Mouse (Mus musculus): Measurements from ENCODE around the gene Stard10. TPM values are rescaled to one million over a fixed set of nuclear protein-coding genes. Genes with fewer than 3 reads are reported as not detected.

The Stard10 gene
- total and polyA plus RNA-seq, 2 experiments from 2014 or later, result 11.0 to 17.3 TPM

- H3K9ac ChIP-seq, result peak within 1 kb of the TSS; percentile 56
- peak within 1 kb of the TSS; percentile 91 for H3K4me2 ChIP-seq (ENCODE audit: low read depth)
- H3K4me1 ChIP-seq (ENCODE audit: insufficient read depth), result peaks cover 3% of the 10 kb centered on the region; the same call in 1 of the 2 replicates
- ATAC-seq (peak; percentile 94), DNase-seq (peak; percentile 93)
- H3K4me3 ChIP-seq (ENCODE audit: low read depth, low read length), result peak within 1 kb of the TSS; percentile 68
- no peaks in the 10 kb centered on the region for H3K27me3 ChIP-seq (ENCODE audit: insufficient read depth, low read length)
- TF ChIP-seq CTCF (IDR thresholded peaks at IDR 0.05; ENCODE audit: low read depth), result peak; percentile 70
- peak within 1 kb of the TSS; percentile 72 for H3K27ac ChIP-seq (ENCODE audit: low read depth, low read length)
- H3K9me3 ChIP-seq (ENCODE audit: low read length), result no peaks in the 10 kb centered on the region
- no peaks in the 10 kb centered on the region for H3K36me3 ChIP-seq (ENCODE audit: insufficient read depth)
- 3% methylated on average over 39 of the region's 39 CpGs for WGBS
Measured at GRCm38 (mm10) chr7:101301881-101302456, 14.9 kb upstream of the Stard10 start, which contains the start of gene Atg16l2. Gene Atg16l2 (minus strand): TSS chr7:101302251.

- 22% methylated on average over 7 of the region's 7 CpGs for WGBS
Measured at GRCm38 (mm10) chr7:101302691-101303090, 14.2 kb upstream of the Stard10 start.

GRCm38 (mm10) chr7:101306841-101307240 lies 10.0 kb upstream of the Stard10 start:
- Histone ChIP-seq H3K27me3 (ENCODE audit: insufficient read depth, low read length) (no peaks in the 10 kb centered on the region), H3K27ac (ENCODE audit: low read depth, low read length) (no peak overlapping the region), H3K4me3 (ENCODE audit: low read depth, low read length) (no peak overlapping the region), H3K4me1 (ENCODE audit: insufficient read depth) (no peaks in the 10 kb centered on the region), H3K9me3 (ENCODE audit: low read length) (no peaks in the 10 kb centered on the region), H3K36me3 (ENCODE audit: insufficient read depth) (no peaks in the 10 kb centered on the region), H3K9ac (no peak overlapping the region), H3K4me2 (ENCODE audit: low read depth) (no peak overlapping the region)
- 51% methylated on average over 2 of the region's 2 CpGs for WGBS
- ATAC-seq, result no peak
- DNase-seq, result no peak
- no peak for TF ChIP-seq CTCF (IDR thresholded peaks at IDR 0.05; ENCODE audit: low read depth)

More at GRCm38 (mm10) chr7:101302691-101303090, 14.2 kb upstream of the Stard10 start:
- no peaks in the 10 kb centered on the region for H3K4me1 ChIP-seq (ENCODE audit: insufficient read depth)
- H3K27ac ChIP-seq (ENCODE audit: low read depth, low read length), result 0 out of 2 replicates have a peak overlapping the region, but pooled peaks have one; percentile 72
- TF ChIP-seq CTCF (IDR thresholded peaks at IDR 0.05; ENCODE audit: low read depth), result no peak
- H3K27me3 ChIP-seq (ENCODE audit: insufficient read depth, low read length), result no peaks in the 10 kb centered on the region
- H3K4me3 ChIP-seq (ENCODE audit: low read depth, low read length), result peak overlapping the region; percentile 68
- H3K9ac ChIP-seq, result no peak overlapping the region
- ATAC-seq (no peak), DNase-seq (no peak)
- H3K9me3 ChIP-seq (ENCODE audit: low read length), result no peaks in the 10 kb centered on the region
- no peaks in the 10 kb centered on the region for H3K36me3 ChIP-seq (ENCODE audit: insufficient read depth)
- peak overlapping the region; percentile 91 for H3K4me2 ChIP-seq (ENCODE audit: low read depth)

GRCm38 (mm10) chr7:101309985-101310326 lies 6.9 kb upstream of the Stard10 start:
- 32% methylated on average over 5 of the region's 5 CpGs for WGBS
- peak overlapping the region; percentile 48 for H3K4me3 ChIP-seq (ENCODE audit: low read depth, low read length)

GRCm38 (mm10) chr7:101310327-101311028 lies 6.4 kb upstream of the Stard10 start:
- peak; percentile 98 for TF ChIP-seq CTCF (IDR thresholded peaks at IDR 0.05; ENCODE audit: low read depth)

More at GRCm38 (mm10) chr7:101309985-101310326, 6.9 kb upstream of the Stard10 start:
- peak overlapping the region; percentile 55 for H3K4me2 ChIP-seq (ENCODE audit: low read depth)
- ATAC-seq (no peak), DNase-seq (no peak)
- TF ChIP-seq CTCF (IDR thresholded peaks at IDR 0.05; ENCODE audit: low read depth), result no peak
- H3K36me3 ChIP-seq (ENCODE audit: insufficient read depth), result no peaks in the 10 kb centered on the region
- H3K27ac ChIP-seq (ENCODE audit: low read depth, low read length), result peak overlapping the region; percentile 82
- no peaks in the 10 kb centered on the region for H3K9me3 ChIP-seq (ENCODE audit: low read length)
- no peaks in the 10 kb centered on the region for H3K27me3 ChIP-seq (ENCODE audit: insufficient read depth, low read length)
- H3K9ac ChIP-seq, result peak overlapping the region; percentile 58
- H3K4me1 ChIP-seq (ENCODE audit: insufficient read depth), result no peaks in the 10 kb centered on the region

GRCm38 (mm10) chr7:101311061-101311460 lies 5.8 kb upstream of the Stard10 start:
- no peaks in the 10 kb centered on the region for H3K27me3 ChIP-seq (ENCODE audit: insufficient read depth, low read length)
- no peaks in the 10 kb centered on the region for H3K36me3 ChIP-seq (ENCODE audit: insufficient read depth)
- peak overlapping the region; percentile 48; the same call in 1 of the 2 replicates for H3K4me3 ChIP-seq (ENCODE audit: low read depth, low read length)
- H3K9ac ChIP-seq, result no peak overlapping the region
- peak overlapping the region; percentile 82 for H3K27ac ChIP-seq (ENCODE audit: low read depth, low read length)
- H3K4me1 ChIP-seq (ENCODE audit: insufficient read depth), result no peaks in the 10 kb centered on the region
- no peaks in the 10 kb centered on the region for H3K9me3 ChIP-seq (ENCODE audit: low read length)
- no peak for DNase-seq
- TF ChIP-seq CTCF (IDR thresholded peaks at IDR 0.05; ENCODE audit: low read depth), result no peak
- peak overlapping the region; percentile 55 for H3K4me2 ChIP-seq (ENCODE audit: low read depth)
- 44% methylated on average over 2 of the region's 2 CpGs for WGBS
- ATAC-seq, result no peak

More at GRCm38 (mm10) chr7:101310327-101311028, 6.4 kb upstream of the Stard10 start:
- whole genome bisulfite sequencing, result under 1% methylated on average over 43 of the region's 43 CpGs
- Histone ChIP-seq H3K4me2 (ENCODE audit: low read depth) (peak overlapping the region; percentile 55), H3K27ac (ENCODE audit: low read depth, low read length) (peak overlapping the region; percentile 82), H3K9ac (peak overlapping the region; percentile 58), H3K9me3 (ENCODE audit: low read length) (no peaks in the 10 kb centered on the region), H3K36me3 (ENCODE audit: insufficient read depth) (no peaks in the 10 kb centered on the region), H3K4me3 (ENCODE audit: low read depth, low read length) (peak overlapping the region; percentile 48), H3K27me3 (ENCODE audit: insufficient read depth, low read length) (no peaks in the 10 kb centered on the region), H3K4me1 (ENCODE audit: insufficient read depth) (no peaks in the 10 kb centered on the region)
- DNase-seq, result peak; percentile 100
- ATAC-seq, result peak; percentile 98

GRCm38 (mm10) chr7:101313033-101313432 lies 3.9 kb upstream of the Stard10 start:
- no peak for ATAC-seq
- H3K9ac ChIP-seq, result no peak overlapping the region
- H3K9me3 ChIP-seq (ENCODE audit: low read length), result no peaks in the 10 kb centered on the region

More at GRCm38 (mm10) chr7:101313033-101313432, 3.9 kb upstream of the Stard10 start:
- Histone ChIP-seq H3K36me3 (ENCODE audit: insufficient read depth) (no peaks in the 10 kb centered on the region), H3K4me1 (ENCODE audit: insufficient read depth) (no peaks in the 10 kb centered on the region), H3K27ac (ENCODE audit: low read depth, low read length) (no peak overlapping the region), H3K4me3 (ENCODE audit: low read depth, low read length) (no peak overlapping the region), H3K27me3 (ENCODE audit: insufficient read depth, low read length) (no peaks in the 10 kb centered on the region), H3K4me2 (ENCODE audit: low read depth) (no peak overlapping the region)
- 82% methylated on average over 3 of the region's 3 CpGs for WGBS
- TF ChIP-seq CTCF (IDR thresholded peaks at IDR 0.05; ENCODE audit: low read depth), result no peak
- no peak for DNase-seq

Data from forebrain, postnatal 0 days (tissue).